Mouse (Mus musculus): ENCODE measurements around the gene Clspn. TPM values are rescaled to one million over a fixed set of nuclear protein-coding genes. Genes with fewer than 3 reads are reported as not detected.

Gene Clspn
- polyA plus RNA-seq, 1 experiment = 11.4 TPM

DNA sequence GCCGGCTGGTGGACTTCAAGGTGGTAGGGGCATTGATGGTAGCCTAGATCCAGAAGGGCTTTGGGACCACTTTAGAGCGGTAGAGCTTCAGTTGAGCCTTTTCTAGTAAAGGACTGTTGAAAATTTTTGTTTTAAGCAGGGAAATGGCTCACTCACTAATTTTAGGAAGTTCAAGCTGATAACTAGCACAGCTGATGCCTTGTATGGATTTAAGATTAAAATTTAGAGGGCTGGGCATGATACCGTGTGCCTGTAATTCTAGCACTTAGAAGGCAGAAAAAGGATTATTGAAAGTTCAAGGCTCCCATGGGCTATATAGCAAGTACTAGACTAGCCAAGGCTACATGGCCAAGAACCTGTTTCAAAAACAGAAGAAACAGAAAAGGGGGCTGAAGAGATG is 13.0 kb downstream of the Clspn start:
- H3K36me3 ChIP-seq (ENCODE audit: control insufficient read depth, insufficient read depth) = peaks cover 97% of the 10 kb centered on the region
- peaks cover 10% of the 10 kb centered on the region for H3K79me2 ChIP-seq (ENCODE audit: control insufficient read depth, insufficient read depth)
- H3ac ChIP-seq (ENCODE audit: control insufficient read depth, insufficient read length, low read depth) = no peak overlapping the region
- H3K4me3 ChIP-seq (ENCODE audit: insufficient read depth, poor library complexity, severe bottlenecking) = no peak overlapping the region
- peaks cover 5% of the 10 kb centered on the region for H3K79me3 ChIP-seq (ENCODE audit: low read depth)
- no peak for TF ChIP-seq USF1 (IDR thresholded peaks at IDR 0.05; ENCODE audit: low read depth)
- no peak for TF ChIP-seq CEBPB (IDR thresholded peaks at IDR 0.05; ENCODE audit: low read depth)
- no peak for TF ChIP-seq FOSL1 (IDR thresholded peaks at IDR 0.05; ENCODE audit: insufficient read depth, low read length, poor library complexity, severe bottlenecking)
- TF ChIP-seq MYOD1 (IDR thresholded peaks at IDR 0.05; ENCODE audit: control insufficient read depth, insufficient read length, low read depth) = no peak
- TF ChIP-seq CTCF (IDR thresholded peaks at IDR 0.05; ENCODE audit: control insufficient read depth, insufficient read depth, insufficient read length) = no peak
- no peak for TF ChIP-seq MYOG (IDR thresholded peaks at IDR 0.05; ENCODE audit: control insufficient read depth, extremely low read depth, insufficient read length)
- TF ChIP-seq MAX (IDR thresholded peaks at IDR 0.05) = no peak
- no peaks in the 10 kb centered on the region for H3K27me3 ChIP-seq (ENCODE audit: control insufficient read depth, insufficient read depth, insufficient read length)

DNA sequence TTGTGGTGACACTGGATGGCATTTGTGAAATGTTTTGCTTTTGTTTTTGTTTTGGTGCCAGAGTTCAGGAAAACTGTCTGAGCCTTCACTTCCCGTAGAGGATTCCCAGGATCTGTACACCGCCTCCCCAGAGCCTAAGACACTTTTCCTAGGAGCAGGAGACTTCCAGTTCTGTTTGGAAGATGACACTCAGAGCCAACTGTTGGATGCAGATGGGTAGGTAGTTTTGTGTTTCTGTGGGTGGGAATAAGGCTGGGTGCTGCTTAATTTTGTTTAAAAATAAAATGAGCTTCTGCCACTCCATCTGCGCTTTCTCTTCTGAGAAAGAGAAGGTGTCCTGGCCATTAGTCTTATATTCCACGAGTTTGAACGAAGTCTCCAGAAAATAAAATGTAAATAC is 19.5 kb downstream of the Clspn start:
- H3K36me3 ChIP-seq (ENCODE audit: control insufficient read depth, insufficient read depth) = peaks cover 98% of the 10 kb centered on the region

DNA sequence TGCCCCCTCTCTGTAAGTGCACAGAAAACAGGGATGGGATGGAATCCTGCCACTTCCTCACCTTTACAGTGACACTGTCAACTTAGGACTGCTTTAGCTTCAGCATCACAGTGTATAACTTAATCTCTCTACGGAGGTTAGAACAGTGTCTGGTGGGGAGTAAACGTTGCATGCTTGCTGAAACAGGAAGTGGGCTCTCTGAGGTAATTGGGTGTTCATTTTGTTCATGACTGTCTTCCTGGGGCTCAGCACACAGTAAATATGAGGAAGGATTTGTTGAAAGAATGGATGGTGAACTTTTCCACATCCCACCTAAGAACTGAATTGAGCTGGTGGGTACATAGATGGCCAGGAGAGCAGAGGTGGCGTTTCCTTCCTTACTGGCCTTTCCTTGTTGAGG is 21.2 kb downstream of the Clspn start:
- H3K27me3 ChIP-seq (ENCODE audit: control insufficient read depth, insufficient read depth, insufficient read length) = no peaks in the 10 kb centered on the region
- H3ac ChIP-seq (ENCODE audit: control insufficient read depth, insufficient read length, low read depth) = no peak overlapping the region
- no peak for TF ChIP-seq MYOG (IDR thresholded peaks at IDR 0.05; ENCODE audit: control insufficient read depth, extremely low read depth, insufficient read length)
- no peak for TF ChIP-seq MYOD1 (IDR thresholded peaks at IDR 0.05; ENCODE audit: control insufficient read depth, insufficient read length, low read depth)
- TF ChIP-seq FOSL1 (IDR thresholded peaks at IDR 0.05; ENCODE audit: insufficient read depth, low read length, poor library complexity, severe bottlenecking) = no peak
- TF ChIP-seq CEBPB (IDR thresholded peaks at IDR 0.05; ENCODE audit: low read depth) = no peak
- TF ChIP-seq CTCF (IDR thresholded peaks at IDR 0.05; ENCODE audit: control insufficient read depth, insufficient read depth, insufficient read length) = no peak
- TF ChIP-seq MAX (IDR thresholded peaks at IDR 0.05) = no peak
- no peak for TF ChIP-seq USF1 (IDR thresholded peaks at IDR 0.05; ENCODE audit: low read depth)
- H3K36me3 ChIP-seq (ENCODE audit: control insufficient read depth, insufficient read depth) = peaks cover 96% of the 10 kb centered on the region
- H3K4me3 ChIP-seq (ENCODE audit: insufficient read depth, poor library complexity, severe bottlenecking) = no peak overlapping the region
- H3K79me2 ChIP-seq (ENCODE audit: control insufficient read depth, insufficient read depth) = no peaks in the 10 kb centered on the region
- H3K79me3 ChIP-seq (ENCODE audit: low read depth) = no peaks in the 10 kb centered on the region

More for the DNA sequence above, 19.5 kb downstream of the Clspn start:
- Histone ChIP-seq H3K79me2 (ENCODE audit: control insufficient read depth, insufficient read depth) (no peaks in the 10 kb centered on the region), H3K27me3 (ENCODE audit: control insufficient read depth, insufficient read depth, insufficient read length) (no peaks in the 10 kb centered on the region), H3ac (ENCODE audit: control insufficient read depth, insufficient read length, low read depth) (no peak overlapping the region), H3K79me3 (ENCODE audit: low read depth) (peaks cover 3% of the 10 kb centered on the region), H3K4me3 (ENCODE audit: insufficient read depth, poor library complexity, severe bottlenecking) (no peak overlapping the region)
- no peak for TF ChIP-seq CEBPB (IDR thresholded peaks at IDR 0.05; ENCODE audit: low read depth)
- TF ChIP-seq USF1 (IDR thresholded peaks at IDR 0.05; ENCODE audit: low read depth) = no peak
- TF ChIP-seq MYOD1 (IDR thresholded peaks at IDR 0.05; ENCODE audit: control insufficient read depth, insufficient read length, low read depth) = no peak
- no peak for TF ChIP-seq MYOG (IDR thresholded peaks at IDR 0.05; ENCODE audit: control insufficient read depth, extremely low read depth, insufficient read length)
- TF ChIP-seq FOSL1 (IDR thresholded peaks at IDR 0.05; ENCODE audit: insufficient read depth, low read length, poor library complexity, severe bottlenecking) = no peak
- no peak for TF ChIP-seq MAX (IDR thresholded peaks at IDR 0.05)
- TF ChIP-seq CTCF (IDR thresholded peaks at IDR 0.05; ENCODE audit: control insufficient read depth, insufficient read depth, insufficient read length) = no peak

DNA sequence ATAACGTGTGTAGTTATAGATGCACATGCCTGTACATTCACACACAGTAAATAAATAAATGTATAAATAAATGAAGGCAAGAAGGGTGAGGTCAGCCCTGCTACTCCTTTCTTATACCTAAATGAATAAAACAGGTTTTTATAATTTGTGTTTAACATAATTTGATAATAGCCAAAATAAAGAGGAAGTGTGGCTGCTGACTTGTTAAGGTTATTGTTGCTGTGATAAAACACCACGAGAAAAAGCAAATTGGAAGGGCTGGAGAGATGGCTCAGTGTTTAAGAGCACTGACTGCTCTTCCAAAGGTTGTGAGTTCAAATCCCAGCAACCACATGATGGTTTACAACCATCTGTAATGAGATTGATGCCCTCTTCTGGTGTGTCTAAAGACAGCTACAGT is 22.3 kb downstream of the Clspn start:
- Histone ChIP-seq H3K79me2 (ENCODE audit: control insufficient read depth, insufficient read depth) (no peaks in the 10 kb centered on the region), H3ac (ENCODE audit: control insufficient read depth, insufficient read length, low read depth) (no peak overlapping the region), H3K27me3 (ENCODE audit: control insufficient read depth, insufficient read depth, insufficient read length) (no peaks in the 10 kb centered on the region), H3K36me3 (ENCODE audit: control insufficient read depth, insufficient read depth) (peaks cover 95% of the 10 kb centered on the region), H3K4me3 (ENCODE audit: insufficient read depth, poor library complexity, severe bottlenecking) (no peak overlapping the region), H3K79me3 (ENCODE audit: low read depth) (no peaks in the 10 kb centered on the region)
- TF ChIP-seq CEBPB (IDR thresholded peaks at IDR 0.05; ENCODE audit: low read depth) (no peak), CTCF (IDR thresholded peaks at IDR 0.05; ENCODE audit: control insufficient read depth, insufficient read depth, insufficient read length) (no peak), MYOG (IDR thresholded peaks at IDR 0.05; ENCODE audit: control insufficient read depth, extremely low read depth, insufficient read length) (no peak)

DNA sequence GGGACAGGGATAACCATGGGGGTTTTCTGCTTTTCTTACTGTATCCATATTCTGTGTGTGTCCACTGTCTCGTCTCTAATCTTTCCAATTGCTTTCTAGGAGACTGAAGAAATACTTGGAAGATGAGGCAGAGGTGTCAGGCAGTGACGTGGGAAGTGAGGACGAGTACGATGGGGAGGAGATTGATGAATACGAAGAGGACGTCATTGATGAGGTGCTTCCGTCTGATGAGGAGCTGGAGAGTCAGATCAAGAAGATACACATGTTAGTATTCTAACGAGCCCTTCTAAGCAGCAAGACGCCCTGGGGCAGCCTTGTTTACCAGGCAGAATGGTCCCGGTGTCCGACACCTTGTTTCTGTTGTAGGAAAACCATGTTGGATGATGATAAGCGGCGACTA is 29.0 kb downstream of the Clspn start:
- no peak overlapping the region for H3ac ChIP-seq (ENCODE audit: control insufficient read depth, insufficient read length, low read depth)
- no peaks in the 10 kb centered on the region for H3K27me3 ChIP-seq (ENCODE audit: control insufficient read depth, insufficient read depth, insufficient read length)
- TF ChIP-seq CTCF (IDR thresholded peaks at IDR 0.05; ENCODE audit: control insufficient read depth, insufficient read depth, insufficient read length) = no peak
- no peak for TF ChIP-seq USF1 (IDR thresholded peaks at IDR 0.05; ENCODE audit: low read depth)
- TF ChIP-seq MYOD1 (IDR thresholded peaks at IDR 0.05; ENCODE audit: control insufficient read depth, insufficient read length, low read depth) = no peak
- TF ChIP-seq FOSL1 (IDR thresholded peaks at IDR 0.05; ENCODE audit: insufficient read depth, low read length, poor library complexity, severe bottlenecking) = no peak
- TF ChIP-seq MAX (IDR thresholded peaks at IDR 0.05) = no peak
- TF ChIP-seq CEBPB (IDR thresholded peaks at IDR 0.05; ENCODE audit: low read depth) = no peak
- TF ChIP-seq MYOG (IDR thresholded peaks at IDR 0.05; ENCODE audit: control insufficient read depth, extremely low read depth, insufficient read length) = no peak
- no peak overlapping the region for H3K4me3 ChIP-seq (ENCODE audit: insufficient read depth, poor library complexity, severe bottlenecking)
- no peaks in the 10 kb centered on the region for H3K79me3 ChIP-seq (ENCODE audit: low read depth)
- no peaks in the 10 kb centered on the region for H3K79me2 ChIP-seq (ENCODE audit: control insufficient read depth, insufficient read depth)
- peaks cover 76% of the 10 kb centered on the region for H3K36me3 ChIP-seq (ENCODE audit: control insufficient read depth, insufficient read depth)

DNA sequence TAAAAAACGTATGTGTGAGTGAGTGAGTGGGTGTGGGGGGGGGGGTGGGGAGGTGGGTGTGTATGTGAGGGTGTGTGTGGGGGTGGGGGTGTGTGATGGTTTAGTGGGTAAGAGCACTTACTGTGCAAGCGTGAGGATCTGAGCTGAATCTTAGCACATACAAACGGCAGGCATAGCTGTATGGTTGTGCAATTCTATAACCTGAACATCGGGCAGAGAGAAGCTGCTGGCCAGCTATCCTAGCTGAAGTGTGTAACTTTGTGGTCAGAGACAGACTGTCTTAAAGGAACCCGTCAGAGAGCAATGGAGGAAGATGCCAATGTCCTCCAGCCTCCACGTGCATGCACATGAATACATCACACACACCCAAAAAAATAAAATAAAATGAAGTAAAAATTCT is 35.3 kb downstream of the Clspn start:
- Histone ChIP-seq H3K36me3 (ENCODE audit: control insufficient read depth, insufficient read depth) (peaks cover 52% of the 10 kb centered on the region), H3K27me3 (ENCODE audit: control insufficient read depth, insufficient read depth, insufficient read length) (no peaks in the 10 kb centered on the region), H3K79me2 (ENCODE audit: control insufficient read depth, insufficient read depth) (no peaks in the 10 kb centered on the region), H3ac (ENCODE audit: control insufficient read depth, insufficient read length, low read depth) (no peak overlapping the region), H3K4me3 (ENCODE audit: insufficient read depth, poor library complexity, severe bottlenecking) (no peak overlapping the region), H3K79me3 (ENCODE audit: low read depth) (no peaks in the 10 kb centered on the region)
- no peak for TF ChIP-seq MYOD1 (IDR thresholded peaks at IDR 0.05; ENCODE audit: control insufficient read depth, insufficient read length, low read depth)
- TF ChIP-seq CEBPB (IDR thresholded peaks at IDR 0.05; ENCODE audit: low read depth) = no peak
- no peak for TF ChIP-seq FOSL1 (IDR thresholded peaks at IDR 0.05; ENCODE audit: insufficient read depth, low read length, poor library complexity, severe bottlenecking)
- no peak for TF ChIP-seq MAX (IDR thresholded peaks at IDR 0.05)
- TF ChIP-seq USF1 (IDR thresholded peaks at IDR 0.05; ENCODE audit: low read depth) = no peak
- TF ChIP-seq CTCF (IDR thresholded peaks at IDR 0.05; ENCODE audit: control insufficient read depth, insufficient read depth, insufficient read length) = no peak
- TF ChIP-seq MYOG (IDR thresholded peaks at IDR 0.05; ENCODE audit: control insufficient read depth, extremely low read depth, insufficient read length) = no peak
